Mouse (Mus musculus) embryo, embryonic 11 days (tissue): ENCODE data around the gene Jam3.
A peak's percentile ranks its signal among the peaks of the same experiment; 100 is the strongest.

Experiments
- DNase-seq: peaks from one replicate; pipeline ENCODE4 v3.0.0-alpha.2; 2015

The Jam3 gene

GRCm38 (mm10) chr9:27109533-27110514 is 45.4 kb downstream of the Jam3 start:
- no peak for DNase-seq

- no peak for DNase-seq
These were observed 46.8 kb downstream of the Jam3 start for GRCm38 (mm10) chr9:27108451-27108850.

GRCm38 (mm10) chr9:27106081-27106480 is 49.1 kb downstream of the Jam3 start:
- peak; percentile 59 for DNase-seq

GRCm38 (mm10) chr9:27101466-27101865 is 53.8 kb downstream of the Jam3 start:
- DNase-seq = no peak

GRCm38 (mm10) chr9:27099474-27099873 is 55.7 kb downstream of the Jam3 start:
- DNase-seq = no peak

GRCm38 (mm10) chr9:27098557-27098956 is 56.7 kb downstream of the Jam3 start:
- no peak for DNase-seq

- peak; percentile 25 for DNase-seq
These were observed 57.1 kb downstream of the Jam3 start for GRCm38 (mm10) chr9:27098092-27098491.

GRCm38 (mm10) chr9:27092916-27093315 is 62.3 kb downstream of the Jam3 start:
- no peak for DNase-seq

GRCm38 (mm10) chr9:27090801-27091775 is 64.1 kb downstream of the Jam3 start:
- no peak for DNase-seq

- no peak for DNase-seq
These were observed 65.1 kb downstream of the Jam3 start for GRCm38 (mm10) chr9:27090134-27090533.

- no peak for DNase-seq
These were observed 67.8 kb downstream of the Jam3 start for GRCm38 (mm10) chr9:27087402-27087801.

GRCm38 (mm10) chr9:27086256-27086655 is 69.0 kb downstream of the Jam3 start:
- no peak for DNase-seq

GRCm38 (mm10) chr9:27075812-27076211 is 79.4 kb downstream of the Jam3 start:
- DNase-seq = no peak

GRCm38 (mm10) chr9:27074677-27075076 is 80.5 kb downstream of the Jam3 start:
- peak; percentile 25 for DNase-seq

- no peak for DNase-seq
These were observed 84.3 kb downstream of the Jam3 start for GRCm38 (mm10) chr9:27070895-27071294.

GRCm38 (mm10) chr9:27058341-27058740 is 96.9 kb downstream of the Jam3 start:
- no peak for DNase-seq

- DNase-seq = no peak
These were observed 105.7 kb downstream of the Jam3 start for GRCm38 (mm10) chr9:27049492-27049891.
